Mouse (Mus musculus) kidney, adult 2 months (tissue): ENCODE results near the gene Osbpl9. TPM values are rescaled to one million over a fixed set of nuclear protein-coding genes. Genes with fewer than 3 reads are reported as not detected.

Experiments
- DNase-seq: peaks from one replicate; pipeline ENCODE4 v3.0.0; 2021
- H3K27ac ChIP-seq: fragments of 200-500 bp; 2 replicates; pipeline ENCODE4 v1.5.1; 2012; ENCODE audit warnings: low read depth, low read length, control low read depth, inconsistent platforms; ENCODE audit not compliant: insufficient read depth
- H3K27me3 ChIP-seq: fragments of 200-500 bp; replicated peaks from 2 replicates; pipeline ENCODE4 v1.6.1; 2012; ENCODE audit warnings: mild to moderate bottlenecking, moderate library complexity, low read length, inconsistent platforms; ENCODE audit not compliant: control insufficient read depth, insufficient read depth
- H3K36me3 ChIP-seq: fragments of 200-500 bp; 2 replicates; pipeline ENCODE4 v1.6.1; 2012; ENCODE audit warnings: mild to moderate bottlenecking, moderate library complexity, low read length, inconsistent platforms; ENCODE audit not compliant: control insufficient read depth, insufficient read depth
- H3K4me1 ChIP-seq: fragments of 200-500 bp; 2 replicates; pipeline ENCODE4 v1.6.1; 2011; ENCODE audit warnings: low read length; ENCODE audit not compliant: control insufficient read depth, insufficient read depth
- H3K4me3 ChIP-seq: fragments of 200-500 bp; 2 replicates; pipeline ENCODE4 v1.5.1; 2011; ENCODE audit warnings: mild to moderate bottlenecking, low read depth, low read length, control low read depth; ENCODE audit not compliant: insufficient read depth
- CTCF ChIP-seq: fragments of 200-500 bp; conservative IDR thresholded peaks from 2 replicates; pipeline ENCODE4 v1.5.1; 2011; ENCODE audit warnings: low read depth, mild to moderate bottlenecking, control low read depth, low read length, moderate library complexity, mixed read lengths; ENCODE audit not compliant: insufficient read depth, insufficient read length
- POLR2A ChIP-seq: fragments of 200-500 bp; IDR thresholded peaks from one replicate; pipeline ENCODE4 v1.6.1; 2011; ENCODE audit warnings: low read depth, low read length, control low read depth
- WGBS: fragments of 180-500 bp; shearing (Covaris S2); methylation state at CpG from one replicate; pipeline ENCODE4 v1.1.7; 2018; 5-methylcytosine and 5-hydroxymethylcytosine counted together
- polyA plus RNA-seq: library from polyadenylated mRNA; depleted of rRNA; stranded (reverse); fragments of >200 nt; gene quantifications from 2 replicates; pipeline ENCODE4 v1.2.3, GENCODE M21; 2012

Osbpl9 gene
- polyA plus RNA-seq, 1 experiment: 201 TPM

DNA sequence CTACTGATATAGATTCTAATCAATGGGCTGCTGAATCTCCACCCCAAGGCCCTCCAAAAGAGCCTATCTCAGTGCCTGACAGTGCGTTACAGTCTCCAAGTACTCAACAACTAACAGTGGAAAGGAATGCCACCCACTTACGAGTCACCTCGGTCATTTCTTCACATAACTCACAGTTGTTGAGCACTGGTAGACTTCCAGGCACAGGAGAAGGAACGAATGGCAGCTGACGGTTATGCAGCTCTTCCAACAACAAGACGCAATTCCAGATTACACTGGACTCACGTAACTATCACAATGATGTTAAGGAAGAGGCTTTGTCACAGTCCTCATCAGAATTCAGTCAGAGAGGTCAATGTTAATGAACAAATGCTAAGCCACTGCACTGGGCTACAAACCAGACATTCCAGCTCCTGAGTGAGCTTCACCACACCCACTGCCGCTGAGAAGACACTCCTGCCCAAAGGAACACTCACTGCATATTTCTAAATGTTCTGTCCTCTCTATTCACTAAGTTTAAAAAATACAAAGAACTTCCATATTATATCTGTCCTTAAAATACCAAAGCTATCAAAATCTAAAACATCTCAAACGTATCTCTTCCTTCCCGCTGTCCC is 70.7 kb downstream of the Osbpl9 start:
- H3K27ac ChIP-seq: 0 out of 2 replicates have a peak overlapping the region, but pooled peaks have one; percentile 5
- peak; percentile 35 for DNase-seq
- WGBS: 83% methylated on average over 10 of the region's 10 CpGs
- TF ChIP-seq POLR2A (no peak), CTCF (no peak)
- H3K27me3 ChIP-seq: no peaks in the 10 kb centered on the region
- no peaks in the 10 kb centered on the region; the same call in 1 of the 2 replicates for H3K36me3 ChIP-seq
- H3K4me3 ChIP-seq: no peak overlapping the region
- H3K4me1 ChIP-seq: peaks cover 3% of the 10 kb centered on the region; the same call in 1 of the 2 replicates

DNA sequence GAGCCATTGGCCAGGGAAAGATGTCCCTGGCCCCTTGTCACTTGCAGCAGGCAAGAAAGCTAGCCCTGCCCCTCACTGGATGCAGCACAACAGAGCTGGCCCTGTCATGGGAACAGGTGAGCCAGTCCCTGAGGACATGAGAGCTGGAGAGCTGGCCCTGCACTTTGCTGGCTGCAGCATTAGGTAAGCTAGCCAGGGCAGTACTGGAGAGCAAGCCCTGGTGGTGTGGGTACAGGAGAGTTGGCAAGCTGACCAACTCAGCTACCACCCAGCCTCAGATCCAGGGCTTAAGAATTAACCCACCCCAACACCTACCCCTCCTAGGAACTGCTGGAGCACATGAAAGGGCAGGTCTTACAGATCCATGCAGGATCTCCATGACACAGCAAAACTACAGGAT is 73.1 kb downstream of the Osbpl9 start:
- DNase-seq: peak; percentile 83
- TF ChIP-seq POLR2A (no peak), CTCF (no peak)
- Histone ChIP-seq H3K36me3 (no peaks in the 10 kb centered on the region; the same call in 1 of the 2 replicates), H3K4me3 (no peak overlapping the region), H3K27ac (0 out of 2 replicates have a peak overlapping the region, but pooled peaks have one; percentile 21), H3K27me3 (no peaks in the 10 kb centered on the region), H3K4me1 (peaks cover 6% of the 10 kb centered on the region; the same call in 1 of the 2 replicates)

DNA sequence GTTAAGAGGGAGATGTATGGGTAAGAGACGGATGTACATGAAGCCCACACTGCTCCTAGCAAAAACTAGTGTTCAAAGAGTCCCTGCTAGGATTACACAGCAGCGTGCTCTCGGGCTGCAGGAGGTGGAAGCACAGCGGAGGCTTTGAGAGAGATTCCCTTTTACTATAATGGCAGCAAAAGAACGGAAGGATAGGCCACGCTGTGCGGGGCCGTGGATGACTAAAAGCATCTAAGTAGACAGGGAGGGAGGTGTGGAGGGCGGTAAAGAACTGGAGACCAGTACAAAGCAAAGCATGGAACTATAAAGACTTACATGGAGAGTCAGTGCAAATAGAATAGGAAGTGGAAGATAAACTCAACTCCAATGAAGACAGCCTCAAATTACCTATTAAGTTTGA is 74.1 kb downstream of the Osbpl9 start:
- 94% methylated on average over 9 of the region's 9 CpGs for WGBS
- Histone ChIP-seq H3K4me1 (peaks cover 13% of the 10 kb centered on the region), H3K36me3 (no peaks in the 10 kb centered on the region; the same call in 1 of the 2 replicates), H3K27ac (no peak overlapping the region), H3K4me3 (no peak overlapping the region), H3K27me3 (no peaks in the 10 kb centered on the region)
- DNase-seq: no peak
- TF ChIP-seq CTCF (no peak), POLR2A (no peak)

DNA sequence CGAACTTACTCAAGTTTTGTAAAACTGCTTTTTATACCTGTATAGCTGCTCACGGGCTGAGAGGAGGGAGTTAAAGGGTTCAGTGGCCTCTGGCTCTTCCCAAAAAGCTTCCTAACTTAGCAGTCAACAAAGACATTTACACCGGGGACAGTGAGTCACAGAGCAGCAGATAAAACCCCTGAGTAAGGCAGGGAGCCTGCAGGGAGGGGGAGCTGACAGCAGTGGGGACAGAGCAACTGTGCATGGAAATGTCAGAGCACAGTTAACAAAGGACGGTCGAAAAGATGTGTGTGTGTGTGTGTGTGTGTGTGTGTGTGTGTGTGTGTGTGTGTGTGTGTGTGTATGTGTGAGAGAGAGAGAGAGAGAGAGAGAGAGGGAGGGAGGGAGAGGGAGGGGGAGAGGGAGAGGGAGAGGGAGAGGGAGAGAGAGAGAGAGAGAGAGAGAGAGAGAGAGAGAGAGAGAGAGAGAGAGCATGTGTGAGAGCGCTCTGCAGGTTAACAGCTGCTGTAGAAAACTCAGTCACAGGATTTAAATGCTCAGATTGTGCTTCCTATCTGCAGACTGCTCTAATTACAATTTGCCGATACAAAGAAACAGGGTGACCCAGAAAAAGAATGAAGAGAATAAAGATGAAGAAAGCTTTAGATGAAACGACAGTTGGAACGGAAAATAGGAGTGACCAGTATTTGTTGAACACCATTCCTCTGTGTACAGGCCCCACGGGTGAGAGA is 75.1 kb downstream of the Osbpl9 start:
- 68% methylated on average over 10 of the region's 10 CpGs for WGBS
- Histone ChIP-seq H3K4me1 (peaks cover 16% of the 10 kb centered on the region), H3K27ac (no peak overlapping the region), H3K4me3 (no peak overlapping the region), H3K27me3 (no peaks in the 10 kb centered on the region), H3K36me3 (no peaks in the 10 kb centered on the region; the same call in 1 of the 2 replicates)
- DNase-seq: no peak
- TF ChIP-seq CTCF (no peak), POLR2A (no peak)

DNA sequence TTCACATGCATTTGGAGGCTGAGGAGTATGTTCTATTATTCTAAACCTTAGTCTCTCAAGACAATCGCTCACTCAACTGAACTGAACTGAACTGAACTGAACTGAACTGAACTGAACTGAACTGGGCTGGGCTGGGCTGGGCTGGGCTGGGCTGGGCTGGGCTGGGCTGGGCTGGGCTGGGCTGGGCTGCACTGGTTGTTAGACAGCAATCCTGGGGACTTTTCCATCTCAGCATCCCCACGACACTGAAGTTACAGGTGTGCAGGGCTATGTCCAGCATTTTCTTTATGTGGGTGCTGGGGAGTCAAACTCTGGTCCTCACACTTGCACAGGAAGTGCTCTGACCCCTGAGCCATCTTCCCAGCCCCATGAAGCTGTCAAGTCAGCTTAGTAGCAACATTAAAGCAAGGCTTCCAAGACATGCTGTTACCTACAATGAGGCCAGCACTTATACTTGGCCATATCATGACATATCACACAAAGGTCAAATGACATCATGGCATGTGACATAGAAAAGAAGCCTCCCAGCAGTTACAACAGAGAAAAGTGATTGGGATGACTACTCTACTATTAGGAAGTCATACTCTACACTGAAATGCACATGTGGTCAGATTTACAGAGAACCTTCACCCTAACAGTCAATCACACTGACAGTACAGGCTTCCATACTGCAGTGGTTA is 76.2 kb downstream of the Osbpl9 start:
- H3K4me1 ChIP-seq: peaks cover 13% of the 10 kb centered on the region
- DNase-seq: no peak
- 58% methylated on average over 2 of the region's 2 CpGs for WGBS

DNA sequence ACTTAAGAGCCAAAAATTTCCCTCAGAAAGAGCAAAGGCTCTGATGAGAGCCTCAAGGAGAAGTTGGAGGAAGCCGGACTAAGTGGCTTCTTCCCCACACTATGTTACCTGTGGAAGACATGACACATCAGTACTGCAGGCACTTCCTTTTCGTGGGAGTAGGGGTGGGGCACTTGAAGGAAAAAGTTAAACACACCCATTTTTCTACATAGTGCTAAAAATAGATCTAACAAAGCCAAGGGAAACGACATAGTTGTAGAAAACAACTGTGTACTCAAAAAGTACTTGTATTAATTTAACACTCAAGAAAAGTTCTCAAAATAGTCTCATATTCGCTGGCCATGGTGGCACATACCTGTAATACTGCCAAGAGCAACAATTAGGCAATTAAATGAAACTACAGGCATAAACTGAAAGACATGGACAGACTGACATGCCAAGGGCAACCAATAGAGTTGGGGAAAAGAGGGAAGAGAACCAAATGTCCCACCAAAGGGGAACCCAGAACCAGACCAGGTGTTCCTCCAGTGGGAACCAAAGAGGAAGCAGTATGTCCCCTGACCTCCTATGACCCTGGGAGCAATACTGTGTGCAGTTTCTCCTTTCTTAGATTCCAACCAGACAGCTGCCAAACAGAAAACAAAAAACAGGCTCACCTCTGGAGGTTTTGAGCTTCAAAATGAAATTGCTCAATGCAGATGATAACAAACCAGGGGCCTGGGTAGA is 79.1 kb downstream of the Osbpl9 start:
- WGBS: 35% methylated on average over 4 of the region's 4 CpGs

More for the DNA sequence above, 76.2 kb downstream of the Osbpl9 start:
- no peaks in the 10 kb centered on the region for H3K27me3 ChIP-seq
- H3K4me3 ChIP-seq: no peak overlapping the region
- TF ChIP-seq POLR2A (no peak), CTCF (no peak)
- no peak overlapping the region for H3K27ac ChIP-seq
- no peaks in the 10 kb centered on the region; the same call in 1 of the 2 replicates for H3K36me3 ChIP-seq

DNA sequence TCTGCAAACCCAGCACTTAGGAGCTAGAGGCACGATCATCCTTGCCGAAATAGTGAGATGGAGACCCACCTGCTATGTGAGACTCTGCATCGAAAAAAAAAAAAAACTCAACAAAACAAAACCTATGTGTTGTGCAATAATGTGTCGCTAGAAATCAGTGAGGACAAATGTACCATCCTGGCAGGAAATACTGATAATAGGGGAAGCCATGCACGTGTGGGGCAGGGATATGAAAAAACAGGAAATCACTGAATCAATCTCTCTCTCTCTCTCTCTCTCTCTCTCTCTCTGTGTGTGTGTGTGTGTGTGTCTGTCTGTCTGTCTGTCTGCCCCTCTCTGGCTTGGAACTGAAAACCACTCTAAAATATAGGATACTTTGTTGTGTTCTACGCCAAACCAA is 81.3 kb downstream of the Osbpl9 start:
- TF ChIP-seq POLR2A (no peak), CTCF (no peak)
- Histone ChIP-seq H3K27ac (no peak overlapping the region), H3K27me3 (no peaks in the 10 kb centered on the region), H3K4me3 (no peak overlapping the region), H3K4me1 (peaks cover 22% of the 10 kb centered on the region), H3K36me3 (no peaks in the 10 kb centered on the region; the same call in 1 of the 2 replicates)
- no peak for DNase-seq
- 77% methylated on average over 6 of the region's 6 CpGs for WGBS

More for the DNA sequence above, 79.1 kb downstream of the Osbpl9 start:
- peak overlapping the region; percentile 58 for H3K27ac ChIP-seq
- peaks cover 16% of the 10 kb centered on the region for H3K4me1 ChIP-seq
- H3K27me3 ChIP-seq: no peaks in the 10 kb centered on the region
- TF ChIP-seq POLR2A: no peak
- no peak for TF ChIP-seq CTCF
- H3K4me3 ChIP-seq: no peak overlapping the region
- H3K36me3 ChIP-seq: no peaks in the 10 kb centered on the region; the same call in 1 of the 2 replicates
- peak; percentile 45 for DNase-seq
